Mouse (Mus musculus): ENCODE data around the gene Osbpl8. TPM values are rescaled to one million over a fixed set of nuclear protein-coding genes. Genes with fewer than 3 reads are reported as not detected.

The Osbpl8 gene
- polyA plus RNA-seq, 1 experiment, result 166 TPM

GRCm38 (mm10) chr10:111201120-111201519 lies 36.6 kb downstream of the Osbpl8 start:
- TF ChIP-seq CTCF (IDR thresholded peaks at IDR 0.05; ENCODE audit: low read depth, low read length) (no peak), POLR2A (IDR thresholded peaks at IDR 0.05; ENCODE audit: borderline replicate concordance, low read depth, low read length) (no peak)
- H3K27ac ChIP-seq (ENCODE audit: insufficient read depth, low read depth, low read length), result no peak overlapping the region
- peaks cover 40% of the 10 kb centered on the region for H3K4me1 ChIP-seq (ENCODE audit: control insufficient read depth, insufficient read depth, low read length)
- H3K4me3 ChIP-seq (ENCODE audit: insufficient read depth, low read length), result no peak overlapping the region

- Histone ChIP-seq H3K4me1 (ENCODE audit: control insufficient read depth, insufficient read depth, low read length) (peaks cover 35% of the 10 kb centered on the region), H3K4me3 (ENCODE audit: insufficient read depth, low read length) (no peak overlapping the region), H3K27ac (ENCODE audit: insufficient read depth, low read depth, low read length) (no peak overlapping the region)
- TF ChIP-seq POLR2A (IDR thresholded peaks at IDR 0.05; ENCODE audit: borderline replicate concordance, low read depth, low read length) (no peak), CTCF (IDR thresholded peaks at IDR 0.05; ENCODE audit: low read depth, low read length) (no peak)
These were observed 37.1 kb downstream of the Osbpl8 start for GRCm38 (mm10) chr10:111201666-111202065.

- Histone ChIP-seq H3K27ac (ENCODE audit: insufficient read depth, low read depth, low read length) (no peak overlapping the region), H3K4me1 (ENCODE audit: control insufficient read depth, insufficient read depth, low read length) (peaks cover 38% of the 10 kb centered on the region), H3K4me3 (ENCODE audit: insufficient read depth, low read length) (no peak overlapping the region)
- no peak for TF ChIP-seq CTCF (IDR thresholded peaks at IDR 0.05; ENCODE audit: low read depth, low read length)
- TF ChIP-seq POLR2A (IDR thresholded peaks at IDR 0.05; ENCODE audit: borderline replicate concordance, low read depth, low read length), result no peak
These were observed 39.5 kb downstream of the Osbpl8 start for GRCm38 (mm10) chr10:111204089-111204488.

GRCm38 (mm10) chr10:111205421-111205820 lies 40.9 kb downstream of the Osbpl8 start:
- no peak for TF ChIP-seq POLR2A (IDR thresholded peaks at IDR 0.05; ENCODE audit: borderline replicate concordance, low read depth, low read length)
- no peak for TF ChIP-seq CTCF (IDR thresholded peaks at IDR 0.05; ENCODE audit: low read depth, low read length)
- Histone ChIP-seq H3K4me3 (ENCODE audit: insufficient read depth, low read length) (no peak overlapping the region), H3K4me1 (ENCODE audit: control insufficient read depth, insufficient read depth, low read length) (peaks cover 37% of the 10 kb centered on the region), H3K27ac (ENCODE audit: insufficient read depth, low read depth, low read length) (no peak overlapping the region)

- no peak for TF ChIP-seq CTCF (IDR thresholded peaks at IDR 0.05; ENCODE audit: low read depth, low read length)
- no peak for TF ChIP-seq POLR2A (IDR thresholded peaks at IDR 0.05; ENCODE audit: borderline replicate concordance, low read depth, low read length)
These were observed 42.8 kb downstream of the Osbpl8 start for GRCm38 (mm10) chr10:111207386-111207785.

GRCm38 (mm10) chr10:111214084-111214483 lies 49.5 kb downstream of the Osbpl8 start:
- H3K4me1 ChIP-seq (ENCODE audit: control insufficient read depth, insufficient read depth, low read length), result peaks cover 28% of the 10 kb centered on the region
- TF ChIP-seq CTCF (IDR thresholded peaks at IDR 0.05; ENCODE audit: low read depth, low read length), result no peak
- TF ChIP-seq POLR2A (IDR thresholded peaks at IDR 0.05; ENCODE audit: borderline replicate concordance, low read depth, low read length), result no peak
- H3K27ac ChIP-seq (ENCODE audit: insufficient read depth, low read depth, low read length), result no peak overlapping the region
- no peak overlapping the region for H3K4me3 ChIP-seq (ENCODE audit: insufficient read depth, low read length)

More at GRCm38 (mm10) chr10:111207386-111207785, 42.8 kb downstream of the Osbpl8 start:
- Histone ChIP-seq H3K4me3 (ENCODE audit: insufficient read depth, low read length) (no peak overlapping the region), H3K4me1 (ENCODE audit: control insufficient read depth, insufficient read depth, low read length) (peaks cover 26% of the 10 kb centered on the region), H3K27ac (ENCODE audit: insufficient read depth, low read depth, low read length) (no peak overlapping the region)

- H3K4me1 ChIP-seq (ENCODE audit: control insufficient read depth, insufficient read depth, low read length), result peaks cover 26% of the 10 kb centered on the region
- no peak overlapping the region for H3K4me3 ChIP-seq (ENCODE audit: insufficient read depth, low read length)
- H3K27ac ChIP-seq (ENCODE audit: insufficient read depth, low read depth, low read length), result no peak overlapping the region
- TF ChIP-seq POLR2A (IDR thresholded peaks at IDR 0.05; ENCODE audit: borderline replicate concordance, low read depth, low read length), result no peak
- no peak for TF ChIP-seq CTCF (IDR thresholded peaks at IDR 0.05; ENCODE audit: low read depth, low read length)
These were observed 50.1 kb downstream of the Osbpl8 start for GRCm38 (mm10) chr10:111214696-111215095.

- no peak for TF ChIP-seq CTCF (IDR thresholded peaks at IDR 0.05; ENCODE audit: low read depth, low read length)
- TF ChIP-seq POLR2A (IDR thresholded peaks at IDR 0.05; ENCODE audit: borderline replicate concordance, low read depth, low read length), result no peak
- no peak overlapping the region for H3K27ac ChIP-seq (ENCODE audit: insufficient read depth, low read depth, low read length)
- peaks cover 20% of the 10 kb centered on the region for H3K4me1 ChIP-seq (ENCODE audit: control insufficient read depth, insufficient read depth, low read length)
- no peak overlapping the region for H3K4me3 ChIP-seq (ENCODE audit: insufficient read depth, low read length)
These were observed 51.0 kb downstream of the Osbpl8 start for GRCm38 (mm10) chr10:111215572-111215971.

- H3K4me1 ChIP-seq (ENCODE audit: control insufficient read depth, insufficient read depth, low read length), result peaks cover 17% of the 10 kb centered on the region
- TF ChIP-seq POLR2A (IDR thresholded peaks at IDR 0.05; ENCODE audit: borderline replicate concordance, low read depth, low read length), result no peak
- no peak for TF ChIP-seq CTCF (IDR thresholded peaks at IDR 0.05; ENCODE audit: low read depth, low read length)
- H3K27ac ChIP-seq (ENCODE audit: insufficient read depth, low read depth, low read length), result no peak overlapping the region
- no peak overlapping the region for H3K4me3 ChIP-seq (ENCODE audit: insufficient read depth, low read length)
These were observed 51.6 kb downstream of the Osbpl8 start for GRCm38 (mm10) chr10:111216111-111216510.

GRCm38 (mm10) chr10:111222535-111222934 lies 58.0 kb downstream of the Osbpl8 start:
- Histone ChIP-seq H3K27ac (ENCODE audit: insufficient read depth, low read depth, low read length) (no peak overlapping the region), H3K4me1 (ENCODE audit: control insufficient read depth, insufficient read depth, low read length) (no peaks in the 10 kb centered on the region; the same call in 1 of the 2 replicates), H3K4me3 (ENCODE audit: insufficient read depth, low read length) (no peak overlapping the region)
- TF ChIP-seq CTCF (IDR thresholded peaks at IDR 0.05; ENCODE audit: low read depth, low read length), result no peak
- TF ChIP-seq POLR2A (IDR thresholded peaks at IDR 0.05; ENCODE audit: borderline replicate concordance, low read depth, low read length), result no peak
